In the genomic region with DNA sequence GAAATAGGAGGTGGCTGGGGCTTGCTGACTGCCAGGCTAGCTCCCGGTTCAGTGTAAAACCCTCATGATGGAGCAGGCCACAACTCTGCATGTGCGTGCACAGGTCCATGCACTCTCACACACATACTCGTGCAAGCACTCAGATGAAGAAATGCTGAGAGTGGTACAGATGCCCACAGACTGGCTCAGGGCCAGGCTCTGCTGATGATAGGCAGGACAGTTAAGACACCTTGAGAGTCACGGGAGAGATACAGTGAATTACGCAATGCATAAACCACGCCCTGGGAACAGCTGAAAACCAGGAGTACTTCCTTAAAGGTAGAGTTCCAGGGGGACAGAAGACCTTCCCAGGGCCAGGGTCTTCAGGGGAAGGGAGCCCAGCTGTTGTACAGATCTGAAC, we compare ENCODE assay signal across 33 mouse cellular contexts. TPM values are rescaled to one million over a fixed set of nuclear protein-coding genes. Genes with fewer than 3 reads are reported as not detected.
"Had no signal": no experiment of that assay in that cellular context is flagged by ENCODE, and none has a peak within 500 bp of the region (broad histone marks: within the 10 kb centered on the region; RNA-seq: fewer than 3 reads in every experiment).

No protein-coding gene starts in this region.

- H3K27me3 ChIP-seq: heart, embryonic 12.5 days; heart, embryonic 13.5 days; heart, embryonic 15.5 days; hindbrain, embryonic 12.5 days; hindbrain, embryonic 15.5 days; kidney, embryonic 15.5 days had no signal

- DNase-seq: heart, postnatal 10 days; heart, postnatal 14 days; heart, postnatal 4 days; kidney, adult 11 months; kidney, adult 18-20 months; kidney, adult 2 months; kidney, adult 8-10 months; kidney, adult 9 months; kidney, postnatal 10 days; kidney, postnatal 14 days; kidney, postnatal 25 days; kidney, postnatal 36 days; kidney, postnatal 4 days; layer of hippocampus, adult 9-11 months; layer of hippocampus, postnatal 36 days had no signal

- ATAC-seq: hindbrain, embryonic 16.5 days; hindbrain, postnatal 0 days; inflammation-experienced regulatory T-cells, adult 6 months had no signal

- H3K4me2 ChIP-seq: heart, embryonic 11.5 days; heart, embryonic 12.5 days; heart, embryonic 13.5 days; heart, embryonic 15.5 days; hindbrain, embryonic 12.5 days; hindbrain, embryonic 13.5 days; hindbrain, embryonic 14.5 days; hindbrain, embryonic 15.5 days; kidney, embryonic 15.5 days had no signal

- H3K9ac ChIP-seq: heart, embryonic 12.5 days; heart, embryonic 13.5 days; heart, embryonic 15.5 days; hindbrain, embryonic 12.5 days; hindbrain, embryonic 13.5 days; hindbrain, embryonic 14.5 days; hindbrain, embryonic 15.5 days; kidney, embryonic 15.5 days had no signal

- H3K4me3 ChIP-seq: heart, embryonic 10.5 days; heart, embryonic 12.5 days; heart, embryonic 13.5 days; heart, embryonic 15.5 days; hindbrain, embryonic 10.5 days; hindbrain, embryonic 12.5 days; hindbrain, embryonic 13.5 days; hindbrain, embryonic 15.5 days; kidney, embryonic 15.5 days; layer of hippocampus, adult 2 months; left cerebral cortex, adult 2 months had no signal

- H3K9me3 ChIP-seq: heart, embryonic 10.5 days; heart, embryonic 12.5 days; heart, embryonic 13.5 days; heart, embryonic 15.5 days; hindbrain, embryonic 10.5 days; hindbrain, embryonic 12.5 days; hindbrain, embryonic 13.5 days; hindbrain, embryonic 15.5 days; kidney, embryonic 15.5 days had no signal

- H3K27ac ChIP-seq: heart, embryonic 10.5 days; heart, embryonic 13.5 days; heart, embryonic 15.5 days; hindbrain, embryonic 10.5 days; hindbrain, embryonic 12.5 days; hindbrain, embryonic 13.5 days; hindbrain, embryonic 14.5 days; hindbrain, embryonic 15.5 days; hindbrain, postnatal 0 days; kidney, embryonic 15.5 days; kidney, postnatal 0 days; layer of hippocampus, adult 2 months; left cerebral cortex, adult 2 months had no signal

RNA-seq across cellular contexts. Expression of a gene that starts 46.0 kb away (rescaled TPM):
- total RNA-seq: hematopoietic stem cell, adult 5-6 weeks; layer of hippocampus, adult 2 months had no signal
- polyA plus RNA-seq: inflammation-experienced regulatory T-cells, adult 6 months had no signal
